Mouse (Mus musculus): ENCODE measurements around the gene Hoxb7.

The Hoxb7 gene

GRCm38 (mm10) chr11:96285771-96286738 lies at the start of gene Hoxb7:
Gene Hoxb7, plus strand, starts transcription at chr11:96286623.
- DNase-seq (ENCODE audit: low spot score in 2 of 2) = no peak

GRCm38 (mm10) chr11:96240211-96240610 lies 46.2 kb upstream of the Hoxb7 start:
- no peak for DNase-seq (ENCODE audit: low spot score in 2 of 2)

GRCm38 (mm10) chr11:96250901-96251300 lies 35.5 kb upstream of the Hoxb7 start:
- DNase-seq (ENCODE audit: low spot score in 2 of 2) = no peak

- no peak for DNase-seq (ENCODE audit: low spot score in 2 of 2)
These were observed 34.9 kb upstream of the Hoxb7 start for GRCm38 (mm10) chr11:96251480-96252031.

GRCm38 (mm10) chr11:96252541-96253120 lies 33.8 kb upstream of the Hoxb7 start:
- DNase-seq (ENCODE audit: low spot score in 2 of 2) = no peak

- no peak for DNase-seq (ENCODE audit: low spot score in 2 of 2)
These were observed 32.2 kb upstream of the Hoxb7 start for GRCm38 (mm10) chr11:96254221-96254620.

GRCm38 (mm10) chr11:96255111-96255995 lies 31.1 kb upstream of the Hoxb7 start:
- no peak for DNase-seq (ENCODE audit: low spot score in 2 of 2)

- DNase-seq (ENCODE audit: low spot score in 2 of 2) = no peak
These were observed 30.4 kb upstream of the Hoxb7 start for GRCm38 (mm10) chr11:96255996-96256445.

GRCm38 (mm10) chr11:96257141-96257540 lies 29.3 kb upstream of the Hoxb7 start:
- no peak for DNase-seq (ENCODE audit: low spot score in 2 of 2)

- no peak for DNase-seq (ENCODE audit: low spot score in 2 of 2)
These were observed 27.4 kb upstream of the Hoxb7 start for GRCm38 (mm10) chr11:96259038-96259437.

- DNase-seq (ENCODE audit: low spot score in 2 of 2) = no peak
These were observed 26.9 kb upstream of the Hoxb7 start for GRCm38 (mm10) chr11:96259511-96259910.

- DNase-seq (ENCODE audit: low spot score in 2 of 2) = no peak
These were observed 26.0 kb upstream of the Hoxb7 start for GRCm38 (mm10) chr11:96260310-96260970.

GRCm38 (mm10) chr11:96261323-96261890 lies 25.0 kb upstream of the Hoxb7 start:
- DNase-seq (ENCODE audit: low spot score in 2 of 2) = no peak

GRCm38 (mm10) chr11:96262262-96262830 lies 24.1 kb upstream of the Hoxb7 start:
- DNase-seq (ENCODE audit: low spot score in 2 of 2) = no peak

GRCm38 (mm10) chr11:96263636-96264389 lies 22.6 kb upstream of the Hoxb7 start:
- no peak for DNase-seq (ENCODE audit: low spot score in 2 of 2)

GRCm38 (mm10) chr11:96264390-96265020 lies 21.9 kb upstream of the Hoxb7 start:
- no peak for DNase-seq (ENCODE audit: low spot score in 2 of 2)

GRCm38 (mm10) chr11:96265954-96266353 lies 20.5 kb upstream of the Hoxb7 start:
- no peak for DNase-seq (ENCODE audit: low spot score in 2 of 2)

- no peak for DNase-seq (ENCODE audit: low spot score in 2 of 2)
These were observed 19.2 kb upstream of the Hoxb7 start for GRCm38 (mm10) chr11:96267021-96267920.
